Mouse (Mus musculus): ENCODE data around the gene Slc16a6. TPM values are rescaled to one million over a fixed set of nuclear protein-coding genes. Genes with fewer than 3 reads are reported as not detected.

Gene Slc16a6
- total and polyA plus RNA-seq, 3 experiments, result 14.1 to 24.2 (median 20.9) TPM

GRCm38 (mm10) chr11:109458165-109458564 is 15.2 kb downstream of the Slc16a6 start:
- Histone ChIP-seq H3K36me3 (replicated peaks in 1 of 2; ENCODE audit: control insufficient read depth in 1 of 2, insufficient read depth in 1 of 2, low read length in 1 of 2) (peaks cover 37 to 92% of the 10 kb centered on the region in 2 experiments), H3K27ac (ENCODE audit: insufficient read depth, low read depth) (no peak overlapping the region), H3K4me3 (replicated peaks in 1 of 3; ENCODE audit: low read depth in 2 of 3, low read length in 2 of 3, poor library complexity in 1 of 3) (no peak overlapping the region), H3K27me3 (replicated peaks) (no peaks in the 10 kb centered on the region), H3K9me3 (replicated peaks; ENCODE audit: low read length) (no peaks in the 10 kb centered on the region), H3K4me2 (ENCODE audit: insufficient read depth, low read depth, poor library complexity, severe bottlenecking) (no peak overlapping the region), H3K79me2 (replicated peaks; ENCODE audit: control insufficient read depth, extremely low read depth, insufficient read depth, poor library complexity, severe bottlenecking) (no peaks in the 10 kb centered on the region), H3K9ac (ENCODE audit: insufficient read depth, low read depth) (no peak overlapping the region), H3K4me1 (ENCODE audit: control insufficient read depth in 1 of 2, insufficient read depth in 2 of 2) (peaks cover 0 to 6% of the 10 kb centered on the region in 2 experiments; a peak in 1 of 4 replicates)
- dilution Hi-C loops (cut with MboI; ENCODE audit: extremely low pct_ligation_motif_present, extremely low pct_unique_long_range_greater_than_20kb, low sequenced_read_pairs), result no loop called here
- DNase-seq (ENCODE audit: extremely low read depth), result no peak
- TF ChIP-seq PAX5 (IDR thresholded peaks at IDR 0.05; ENCODE audit: low read length) (no peak), MAZ (IDR thresholded peaks at IDR 0.05; ENCODE audit: low read depth, low read length) (no peak), HCFC1 (IDR thresholded peaks at IDR 0.05; ENCODE audit: low read depth, low read length) (no peak), CHD2 (IDR thresholded peaks at IDR 0.05; ENCODE audit: low read length) (no peak), POLR2AphosphoS2 (IDR thresholded peaks at IDR 0.05; ENCODE audit: low read depth, low read length) (no peak), NELFE (IDR thresholded peaks at IDR 0.05; ENCODE audit: low read depth, low read length) (no peak), MAX (IDR thresholded peaks at IDR 0.05; ENCODE audit: low read length) (no peak), SMC3 (IDR thresholded peaks at IDR 0.05; ENCODE audit: low read depth, low read length) (no peak), RCOR1 (conservative IDR thresholded peaks at IDR 0.05; ENCODE audit: low read depth, low read length) (no peak), E2F4 (IDR thresholded peaks at IDR 0.05; ENCODE audit: insufficient replicate concordance, low read depth, low read length) (no peak), RAD21 (IDR thresholded peaks at IDR 0.05; ENCODE audit: low read depth, low read length) (no peak), MYC (IDR thresholded peaks at IDR 0.05; ENCODE audit: low read depth, low read length) (no peak), JUN (IDR thresholded peaks at IDR 0.05; ENCODE audit: insufficient read depth, low read depth, low read length) (no peak), MEF2A (IDR thresholded peaks at IDR 0.05; ENCODE audit: borderline replicate concordance, low read depth, low read length) (no peak), ELF1 (IDR thresholded peaks at IDR 0.05; ENCODE audit: low read depth, low read length) (no peak)
- in situ Hi-C loops (cut with MboI; ENCODE audit: low pct_ligation_motif_present, low pct_unique_long_range_greater_than_20kb, low sequenced_read_pairs), result no loop called here

GRCm38 (mm10) chr11:109456261-109456660 is 17.1 kb downstream of the Slc16a6 start:
- no peak overlapping the region for H3K4me2 ChIP-seq (ENCODE audit: insufficient read depth, low read depth, poor library complexity, severe bottlenecking)
- dilution Hi-C loops (cut with MboI; ENCODE audit: extremely low pct_ligation_motif_present, extremely low pct_unique_long_range_greater_than_20kb, low sequenced_read_pairs), result no loop called here

More at GRCm38 (mm10) chr11:109456261-109456660, 17.1 kb downstream of the Slc16a6 start:
- Histone ChIP-seq H3K79me2 (replicated peaks; ENCODE audit: control insufficient read depth, extremely low read depth, insufficient read depth, poor library complexity, severe bottlenecking) (no peaks in the 10 kb centered on the region), H3K27ac (ENCODE audit: insufficient read depth, low read depth) (no peak overlapping the region), H3K36me3 (replicated peaks in 1 of 2; ENCODE audit: control insufficient read depth in 1 of 2, insufficient read depth in 1 of 2, low read length in 1 of 2) (peaks cover 29 to 88% of the 10 kb centered on the region in 2 experiments), H3K9me3 (replicated peaks; ENCODE audit: low read length) (no peaks in the 10 kb centered on the region), H3K27me3 (replicated peaks) (no peaks in the 10 kb centered on the region), H3K4me3 (replicated peaks in 1 of 3; ENCODE audit: low read depth in 2 of 3, low read length in 2 of 3, poor library complexity in 1 of 3) (no peak overlapping the region), H3K9ac (ENCODE audit: insufficient read depth, low read depth) (no peak overlapping the region), H3K4me1 (ENCODE audit: control insufficient read depth in 1 of 2, insufficient read depth in 2 of 2) (no peaks in the 10 kb centered on the region)
- in situ Hi-C loops (cut with MboI; ENCODE audit: low pct_ligation_motif_present, low pct_unique_long_range_greater_than_20kb, low sequenced_read_pairs), result no loop called here
- no peak for DNase-seq (ENCODE audit: extremely low read depth)
- TF ChIP-seq MAFK (IDR thresholded peaks at IDR 0.05; ENCODE audit: insufficient replicate concordance, low read length) (peak; percentile 88), MEF2A (IDR thresholded peaks at IDR 0.05; ENCODE audit: borderline replicate concordance, low read depth, low read length) (no peak)
